Mouse (Mus musculus) hindbrain, postnatal 0 days (tissue): ENCODE data around the gene Olfr214. TPM values are rescaled to one million over a fixed set of nuclear protein-coding genes. Genes with fewer than 3 reads are reported as not detected.
"Not testable (repeated sequence)": the region's sequence is repeated elsewhere in the genome, so short reads cannot be mapped to it uniquely, and the experiment has no call there.

Source experiments
- ATAC-seq: fragments of 200-750 bp; cut with Nextera tagmentation; 2 replicates; pipeline ENCODE4 v1.8.0; 2017; ENCODE audit warnings: mild to moderate bottlenecking, moderate TSS enrichment, moderate library complexity
- DNase-seq: peaks from one replicate; pipeline ENCODE4 v3.0.0-alpha.2; 2015; ENCODE audit warnings: low spot score
- H3K27ac ChIP-seq: fragments of 300-500 bp; sonication (generic); 2 replicates; pipeline ENCODE4 v1.5.1; 2014; ENCODE audit warnings: mild to moderate bottlenecking
- H3K27me3 ChIP-seq: fragments of 300-500 bp; sonication (generic); 2 replicates; pipeline ENCODE4 v1.6.1; 2014; ENCODE audit warnings: low read length, mixed read lengths; ENCODE audit not compliant: insufficient read depth
- H3K36me3 ChIP-seq: fragments of 300-500 bp; sonication (generic); 2 replicates; pipeline ENCODE4 v1.6.1; 2014; ENCODE audit warnings: low read length, mixed read lengths; ENCODE audit not compliant: insufficient read depth
- H3K4me1 ChIP-seq: fragments of 300-500 bp; sonication (generic); 2 replicates; pipeline ENCODE4 v1.6.1; 2014; ENCODE audit warnings: antibody characterized with exemption, low read length, mixed read lengths; ENCODE audit not compliant: insufficient read depth
- H3K4me2 ChIP-seq: fragments of 300-500 bp; sonication (generic); 2 replicates; pipeline ENCODE4 v1.6.1; 2014; ENCODE audit warnings: low read depth, mild to moderate bottlenecking, low read length, moderate library complexity, mixed read lengths
- H3K4me3 ChIP-seq: fragments of 300-500 bp; sonication (generic); 2 replicates; pipeline ENCODE4 v1.5.1; 2014; ENCODE audit warnings: low read length
- H3K9ac ChIP-seq: fragments of 300-500 bp; sonication (generic); replicated peaks from 2 replicates; pipeline ENCODE4 v1.6.1; 2014; ENCODE audit warnings: mild to moderate bottlenecking, low read length, moderate library complexity, mixed read lengths
- H3K9me3 ChIP-seq: fragments of 300-500 bp; sonication (generic); 2 replicates; pipeline ENCODE4 v1.6.1; 2016; ENCODE audit warnings: low read length, mixed read lengths
- CTCF ChIP-seq: IDR thresholded peaks from 2 replicates; pipeline ENCODE4 v1.5.1; 2016; ENCODE audit warnings: antibody characterized with exemption, control low read depth, low read depth
- WGBS: fragments of 180-500 bp; shearing (Covaris S2); extraction: QIAGEN DNeasy Blood & Tissue Kit; methylation state at CpG from one replicate; pipeline ENCODE4 v1.1.7; 2014; 5-methylcytosine and 5-hydroxymethylcytosine counted together
- polyA plus RNA-seq: library from polyadenylated mRNA; unstranded; fragments of >200 nt; fragmentation: Nextera tagmentation; extraction: Ambion mirVana; gene quantifications from 2 replicates; pipeline ENCODE4 v1.2.1, GENCODE M21; 2015
- total RNA-seq: library from RNA; depleted of rRNA; stranded (reverse); fragments of >200 nt; gene quantifications from 2 replicates; pipeline ENCODE4 v1.2.3, GENCODE M21; 2014; rRNA removed

Gene Olfr214
- total and polyA plus RNA-seq, 2 experiments from 2014 or later: not detected

DNA sequence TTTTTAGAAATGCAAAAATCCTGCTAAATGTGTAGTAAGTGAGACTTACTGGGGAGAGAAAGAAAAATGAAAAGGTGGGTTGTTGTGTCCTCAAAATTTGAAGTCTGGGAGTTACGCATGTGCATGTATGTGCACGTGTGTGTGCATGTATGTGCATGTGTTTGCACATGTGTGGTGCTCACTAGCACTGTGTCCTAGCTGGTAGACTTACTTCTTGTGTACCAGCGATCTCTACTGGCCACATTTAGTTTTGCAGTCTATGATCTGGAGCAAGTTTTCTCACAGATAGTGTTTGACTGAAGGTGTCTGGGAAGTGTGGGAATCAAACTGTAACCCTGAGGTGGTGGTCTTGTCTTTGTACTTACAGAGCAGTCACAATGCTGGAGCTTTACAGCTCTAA, 15.8 kb downstream of the Olfr214 start:
- no peak overlapping the region for H3K27ac ChIP-seq
- H3K4me3 ChIP-seq: no peak overlapping the region
- WGBS: 24% methylated on average over 3 of the region's 3 CpGs
- no peak overlapping the region for H3K9ac ChIP-seq
- DNase-seq (peak; percentile 72), ATAC-seq (no peak)
- H3K4me2 ChIP-seq: no peak overlapping the region
- no peaks in the 10 kb centered on the region for H3K36me3 ChIP-seq
- no peaks in the 10 kb centered on the region for H3K4me1 ChIP-seq
- TF ChIP-seq CTCF: peak; percentile 83
- H3K9me3 ChIP-seq: no peaks in the 10 kb centered on the region
- no peaks in the 10 kb centered on the region for H3K27me3 ChIP-seq

DNA sequence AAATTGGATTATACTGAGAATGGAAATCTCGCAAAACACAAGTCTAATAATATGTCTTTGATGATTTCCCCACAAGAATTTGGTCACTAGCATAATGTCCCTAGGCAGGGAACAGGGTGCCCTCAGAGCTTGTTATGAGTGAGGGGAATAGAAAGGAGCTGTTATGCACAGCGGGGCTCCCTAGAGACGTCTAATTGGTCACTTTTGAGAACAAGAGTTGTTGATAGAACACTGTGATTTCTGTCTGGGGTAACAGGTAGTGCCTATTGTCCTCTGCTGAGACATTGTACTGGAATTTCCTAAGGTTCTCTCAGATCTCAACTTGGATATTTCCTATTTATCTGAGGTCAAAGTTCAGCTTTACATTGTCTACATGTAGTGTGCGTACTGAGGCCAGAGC, 30.1 kb downstream of the Olfr214 start, which contains the start of gene Olfr215:
Olfr215 (minus strand) TSS at position 101 of the 400 bp plus-strand sequence.
- Histone ChIP-seq H3K27ac (no peak within 1 kb of the TSS), H3K4me2 (no peak within 1 kb of the TSS), H3K9me3 (no peaks in the 10 kb centered on the region), H3K27me3 (no peaks in the 10 kb centered on the region), H3K36me3 (no peaks in the 10 kb centered on the region), H3K9ac (no peak within 1 kb of the TSS), H3K4me1 (no peaks in the 10 kb centered on the region), H3K4me3 (no peak within 1 kb of the TSS)
- WGBS: 59% methylated on average over 4 of the region's 4 CpGs
- DNase-seq: no peak
- no peak for TF ChIP-seq CTCF
- no peak for ATAC-seq

DNA sequence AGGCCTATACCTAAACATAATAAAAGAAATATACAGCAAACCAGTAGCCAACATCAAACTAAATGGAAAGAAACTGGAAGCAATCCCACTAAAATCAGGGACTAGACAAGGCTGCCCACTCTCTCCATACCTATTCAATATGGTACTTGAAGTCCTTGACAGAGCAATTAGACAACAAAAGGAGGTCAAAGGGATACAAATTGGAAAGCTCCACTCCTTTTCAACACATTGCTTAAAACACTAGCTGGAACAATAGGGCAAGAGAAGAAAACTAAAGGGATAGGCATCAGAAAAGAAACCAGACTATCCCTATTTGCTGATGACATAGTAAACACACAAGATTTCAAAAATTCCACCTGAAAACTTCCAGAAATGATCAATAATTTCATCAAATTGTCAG, 46.9 kb downstream of the Olfr214 start:
- H3K4me3 ChIP-seq, ATAC-seq, H3K9me3 ChIP-seq, DNase-seq, H3K36me3 ChIP-seq, H3K27ac ChIP-seq, H3K27me3 ChIP-seq, H3K9ac ChIP-seq, H3K4me2 ChIP-seq, H3K4me1 ChIP-seq: not testable (repeated sequence)

DNA sequence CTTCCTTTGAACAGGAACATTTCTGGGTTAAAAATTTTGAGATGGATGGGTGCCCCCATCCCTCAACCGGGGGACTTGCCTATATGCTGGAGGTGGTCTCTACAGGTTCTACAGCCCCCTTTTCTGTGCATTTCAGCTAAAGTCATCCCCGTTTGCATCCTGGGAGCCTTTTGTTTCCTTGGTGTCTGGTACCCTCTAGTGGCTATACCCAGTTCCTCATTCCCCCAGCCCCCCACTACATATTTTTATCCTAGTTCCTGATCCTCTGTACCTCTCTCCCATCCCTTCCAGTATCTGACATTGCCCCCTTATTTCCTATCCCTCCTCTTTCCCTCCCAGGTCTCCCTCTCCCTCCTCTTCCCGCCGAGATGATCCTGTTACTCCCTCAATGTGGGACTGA, 53.2 kb downstream of the Olfr214 start:
- no peak overlapping the region for H3K4me2 ChIP-seq
- WGBS: 49% methylated on average over 4 of the region's 4 CpGs
- peak; percentile 43 for TF ChIP-seq CTCF

More for the DNA sequence above, 53.2 kb downstream of the Olfr214 start:
- ATAC-seq (no peak), DNase-seq (no peak)
- no peak overlapping the region for H3K27ac ChIP-seq
- H3K9me3 ChIP-seq: no peaks in the 10 kb centered on the region
- H3K27me3 ChIP-seq: no peaks in the 10 kb centered on the region
- H3K9ac ChIP-seq: no peak overlapping the region
- H3K4me1 ChIP-seq: no peaks in the 10 kb centered on the region
- H3K36me3 ChIP-seq: no peaks in the 10 kb centered on the region
- no peak overlapping the region for H3K4me3 ChIP-seq

Other genes starting within 250 kb of the Olfr214 start
- 116 and 118 TPM in 2 replicates for gene March8, start 216.2 kb upstream of the Olfr214 start, total RNA-seq
- 38.8 and 40.0 TPM in 2 replicates for gene March8, start 216.2 kb upstream of the Olfr214 start, polyA plus RNA-seq
- 1.7 and 8.1 TPM in 2 replicates for gene Alox5, start 93.1 kb upstream of the Olfr214 start, total RNA-seq
- gene Alox5, start 93.1 kb upstream of the Olfr214 start, polyA plus RNA-seq: 0.73 and 0.75 TPM in 2 replicates
- gene Olfr211, start 65.1 kb upstream of the Olfr214 start, total RNA-seq: not detected in 2 replicates
- not detected in 2 replicates for gene Olfr211, start 65.1 kb upstream of the Olfr214 start, polyA plus RNA-seq
- gene Olfr212, start 47.7 kb upstream of the Olfr214 start, total RNA-seq: 0.29 TPM in 1 of 2 replicates, not detected in the other
- 0.06 TPM in 1 of 2 replicates, not detected in the other for gene Olfr212, start 47.7 kb upstream of the Olfr214 start, polyA plus RNA-seq
- not detected in 2 replicates for gene Olfr213, start 15.8 kb upstream of the Olfr214 start, total RNA-seq
- gene Olfr213, start 15.8 kb upstream of the Olfr214 start, polyA plus RNA-seq: not detected in 2 replicates
- not detected in 2 replicates for gene Gm5580, start 3.1 kb upstream of the Olfr214 start, total RNA-seq
- gene Gm5580, start 3.1 kb upstream of the Olfr214 start, polyA plus RNA-seq: 0.26 and 0.36 TPM in 2 replicates
- gene Olfr215, start 30.0 kb downstream of the Olfr214 start, total RNA-seq: not detected in 2 replicates
- gene Olfr215, start 30.0 kb downstream of the Olfr214 start, polyA plus RNA-seq: not detected in 2 replicates
- gene Zfp422, start 74.8 kb downstream of the Olfr214 start, total RNA-seq: 50.8 and 52.0 TPM in 2 replicates
- gene Zfp422, start 74.8 kb downstream of the Olfr214 start, polyA plus RNA-seq: 97.1 and 101 TPM in 2 replicates
- gene Depp1, start 96.4 kb downstream of the Olfr214 start, total RNA-seq: 6.8 and 27.5 TPM in 2 replicates
- gene Depp1, start 96.4 kb downstream of the Olfr214 start, polyA plus RNA-seq: 4.2 and 4.8 TPM in 2 replicates
- 18.2 and 37.1 TPM in 2 replicates for gene Rassf4, start 119.7 kb downstream of the Olfr214 start, total RNA-seq
- 29.4 and 32.1 TPM in 2 replicates for gene Rassf4, start 119.7 kb downstream of the Olfr214 start, polyA plus RNA-seq
- gene Tmem72, start 162.7 kb downstream of the Olfr214 start, total RNA-seq: 2.0 and 2.6 TPM in 2 replicates
- gene Tmem72, start 162.7 kb downstream of the Olfr214 start, polyA plus RNA-seq: 3.8 and 4.6 TPM in 2 replicates